28 mouse cellular contexts compared by ENCODE assay signal in the genomic region with DNA sequence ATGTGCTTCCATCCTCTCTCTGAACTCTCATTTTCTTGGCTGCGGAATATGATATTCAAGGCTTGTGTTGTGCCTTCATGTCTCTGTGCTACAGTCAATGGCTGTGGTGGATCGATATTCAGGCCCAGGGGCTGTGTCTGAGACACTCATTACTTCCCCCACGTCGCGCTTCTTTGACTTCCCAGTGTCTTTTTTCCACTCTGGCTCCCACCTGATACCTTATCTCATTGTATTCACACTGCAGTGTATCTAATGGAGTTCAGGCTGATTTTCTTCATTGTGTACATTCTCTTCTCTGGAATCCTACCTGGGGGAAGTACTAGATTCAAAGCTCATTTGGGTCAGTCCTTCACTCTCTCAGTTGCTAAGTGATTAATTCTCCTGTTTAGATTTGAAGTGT. TPM values are rescaled to one million over a fixed set of nuclear protein-coding genes. Genes with fewer than 3 reads are reported as not detected.
A peak's percentile ranks its signal among the peaks of the same experiment; 100 is the strongest.
DNase-seq lines count a peak whose midpoint lies in the region; ATAC-seq and TF ChIP-seq lines count a peak whose summit lies in the region.
"Had no signal": no experiment of that assay in that cellular context is flagged by ENCODE, and none has a peak within 500 bp of the region (broad histone marks: within the 10 kb centered on the region; RNA-seq: fewer than 3 reads in every experiment).

No protein-coding gene starts in this region.

- no peak overlapping the region for H3K4me2 ChIP-seq in liver, embryonic 13.5 days
- H3K4me2 ChIP-seq: embryonic facial prominence, embryonic 13.5 days; forebrain, embryonic 12.5 days; forebrain, embryonic 15.5 days; heart, embryonic 13.5 days; intestine, embryonic 15.5 days had no signal

- H3K4me3 ChIP-seq in liver, embryonic 13.5 days (replicated peaks), result no peak overlapping the region
- H3K4me3 ChIP-seq in MEL (ENCODE audit: control insufficient read depth in 1 of 2, insufficient read depth in 1 of 2, low read depth in 2 of 2, low read length in 2 of 2), result no peak overlapping the region
- H3K4me3 ChIP-seq: embryonic facial prominence, embryonic 10.5 days; embryonic facial prominence, embryonic 13.5 days; erythroblast, embryonic 14.5 days; forebrain, embryonic 12.5 days; forebrain, embryonic 15.5 days; heart, adult 2 months; heart, embryonic 10.5 days; heart, embryonic 13.5 days; intestine, embryonic 15.5 days had no signal

- peaks cover 7% of the 10 kb centered on the region for H3K4me1 ChIP-seq in liver, embryonic 13.5 days (replicated peaks)
- H3K4me1 ChIP-seq in MEL (ENCODE audit: control insufficient read depth in 1 of 2, insufficient read depth in 2 of 2, low read length in 2 of 2), result peaks cover 0 to 4% of the 10 kb centered on the region in 2 experiments; a peak in 3 of 4 replicates
- H3K4me1 ChIP-seq: embryonic facial prominence, embryonic 10.5 days; embryonic facial prominence, embryonic 13.5 days; forebrain, embryonic 12.5 days; forebrain, embryonic 15.5 days; heart, embryonic 10.5 days; heart, embryonic 13.5 days; intestine, embryonic 15.5 days had no signal

- ATAC-seq in liver, embryonic 13.5 days (ENCODE audit: low read depth), result no peak
- ATAC-seq: forebrain, embryonic 15.5 days; hindbrain, embryonic 16.5 days; intestine, embryonic 15.5 days; Patski had no signal

- WGBS in liver, embryonic 13.5 days (ENCODE audit: insufficient replicate concordance), result 44% methylated on average over 5 of the region's 5 CpGs

- TF ChIP-seq EP300 in MEL (IDR thresholded peaks at IDR 0.05; ENCODE audit: low read depth in 1 of 2, low read length in 2 of 2), result peak; percentile 69 to 73

- TF ChIP-seq RAD21 in MEL (IDR thresholded peaks at IDR 0.05; ENCODE audit: low read depth, low read length), result no peak

- H3K27me3 ChIP-seq in liver, embryonic 13.5 days, result no peaks in the 10 kb centered on the region
- H3K27me3 ChIP-seq in MEL (ENCODE audit: control insufficient read depth in 1 of 2, insufficient read depth in 2 of 2, low read length in 2 of 2), result no peaks in the 10 kb centered on the region
- H3K27me3 ChIP-seq in splenic B cell, adult 2 months (ENCODE audit: control insufficient read depth, insufficient read depth, low read length, poor library complexity, severe bottlenecking), result no peaks in the 10 kb centered on the region
- H3K27me3 ChIP-seq: embryonic facial prominence, embryonic 13.5 days; forebrain, embryonic 12.5 days; forebrain, embryonic 15.5 days; heart, embryonic 13.5 days; intestine, embryonic 15.5 days; Patski had no signal

- intact Hi-C loops in left cerebral cortex, postnatal 14 days (cut with DNase I), result no loop called here

- H3K79me2 ChIP-seq in MEL (ENCODE audit: control insufficient read depth, insufficient read depth, low read length, poor library complexity), result no peaks in the 10 kb centered on the region

- no peaks in the 10 kb centered on the region for H3K9me3 ChIP-seq in liver, embryonic 13.5 days (replicated peaks)
- no peaks in the 10 kb centered on the region for H3K9me3 ChIP-seq in MEL (replicated peaks; ENCODE audit: insufficient read depth, low read length)
- H3K9me3 ChIP-seq: embryonic facial prominence, embryonic 10.5 days; embryonic facial prominence, embryonic 13.5 days; forebrain, embryonic 12.5 days; forebrain, embryonic 15.5 days; heart, embryonic 10.5 days; heart, embryonic 13.5 days; intestine, embryonic 15.5 days had no signal

- H3K9ac ChIP-seq in liver, embryonic 13.5 days, result no peak overlapping the region
- H3K9ac ChIP-seq in MEL (ENCODE audit: control insufficient read depth, low read depth, low read length, poor library complexity, severe bottlenecking), result no peak overlapping the region
- H3K9ac ChIP-seq: embryonic facial prominence, embryonic 13.5 days; forebrain, embryonic 12.5 days; forebrain, embryonic 15.5 days; heart, embryonic 13.5 days; intestine, embryonic 15.5 days had no signal

- TF ChIP-seq POLR2A in MEL (IDR thresholded peaks at IDR 0.05; ENCODE audit: control insufficient read depth in 1 of 2, insufficient read depth in 1 of 2, low read depth in 1 of 2, low read length in 2 of 2, poor library complexity in 1 of 2), result no peak

- no peaks in the 10 kb centered on the region for H3K36me3 ChIP-seq in liver, embryonic 13.5 days
- peaks cover 0 to 4% of the 10 kb centered on the region in 2 experiments; a peak in 2 of 4 replicates for H3K36me3 ChIP-seq in MEL (ENCODE audit: control insufficient read depth in 1 of 2, insufficient read depth in 2 of 2, low read length in 2 of 2)
- H3K36me3 ChIP-seq in splenic B cell, adult 2 months (ENCODE audit: control insufficient read depth, insufficient read depth, low read length, poor library complexity, severe bottlenecking), result no peaks in the 10 kb centered on the region
- H3K36me3 ChIP-seq: embryonic facial prominence, embryonic 10.5 days; embryonic facial prominence, embryonic 13.5 days; forebrain, embryonic 12.5 days; forebrain, embryonic 15.5 days; heart, embryonic 10.5 days; heart, embryonic 13.5 days; intestine, embryonic 15.5 days had no signal

- H3K27ac ChIP-seq in liver, embryonic 13.5 days, result no peak overlapping the region
- H3K27ac ChIP-seq in MEL (ENCODE audit: control insufficient read depth, low read depth, low read length), result no peak overlapping the region
- H3K27ac ChIP-seq: embryonic facial prominence, embryonic 10.5 days; embryonic facial prominence, embryonic 13.5 days; forebrain, embryonic 12.5 days; forebrain, embryonic 15.5 days; heart, adult 2 months; heart, embryonic 10.5 days; heart, embryonic 13.5 days; intestine, embryonic 15.5 days had no signal

- TF ChIP-seq CTCF in MEL (IDR thresholded peaks at IDR 0.05 in 2 of 3, conservative IDR thresholded peaks at IDR 0.05 in 1 of 3; ENCODE audit: control insufficient read depth in 1 of 3, insufficient read depth in 1 of 3, low read depth in 2 of 3, low read length in 3 of 3, poor library complexity in 1 of 3, severe bottlenecking in 1 of 3), result no peak

- DNase-seq in liver, embryonic 13.5 days, result peak; percentile 7
- DNase-seq in liver, result no peak
- DNase-seq in MEL (ENCODE audit: low read depth, low spot score), result peak; percentile 50
- DNase-seq in c-Kit-positive CD71-positive TER-119-negative erythroid progenitor cells, embryonic 14.5 days (ENCODE audit: low read depth), result peak; percentile 11
- DNase-seq in splenic B cell, adult 2 months (ENCODE audit: low read depth, low spot score), result peak; percentile 32
- DNase-seq in left cerebral cortex, postnatal 14 days (ENCODE audit: low spot score in 2 of 2), result no peak
- no peak for DNase-seq in urinary bladder, postnatal 10 days (ENCODE audit: low spot score)
- DNase-seq: adrenal gland, postnatal 10 days; adrenal gland, postnatal 36 days; cerebellum, adult 2 months; cerebellum, adult 9-11 months; cerebellum, postnatal 25 days; embryo, embryonic 11 days; gastrocnemius, postnatal 10 days; gastrocnemius, postnatal 36 days; heart, adult 2 months; heart, postnatal 14 days; heart, postnatal 4 days had no signal

TF ChIP-seq in MEL, 35 proteins besides CTCF, POLR2A, EP300 and RAD21:
- TF ChIP-seq MAFK (IDR thresholded peaks at IDR 0.05; ENCODE audit: borderline replicate concordance, low read depth, low read length) (no peak), GATA1 (IDR thresholded peaks at IDR 0.05; ENCODE audit: low read depth, low read length) (peak; percentile 21; the same call in 1 of the 2 replicates), BHLHE40 (IDR thresholded peaks at IDR 0.05; ENCODE audit: borderline replicate concordance, low read depth, low read length) (no peak), SMC3 (IDR thresholded peaks at IDR 0.05; ENCODE audit: low read depth, low read length) (no peak), TAL1 (IDR thresholded peaks at IDR 0.05; ENCODE audit: low read length) (peak; percentile 33; the same call in 1 of the 2 replicates), TCF12 (IDR thresholded peaks at IDR 0.05; ENCODE audit: low read depth, low read length) (0 out of 2 replicates have a peak, but pooled peaks have one; percentile 43)
TF ChIP-seq in MEL: peak in this region for 3.

RNA-seq across cellular contexts. Expression of a gene that starts 27.1 kb away (rescaled TPM):
- 10.4 and 10.8 TPM in 2 replicates for polyA plus RNA-seq in liver, embryonic 13.5 days (2015; fragmentation: Nextera tagmentation; extraction: Ambion mirVana)
- total RNA-seq in MEL (2012; rRNA removed), result 5.0 and 5.6 TPM in 2 replicates
- 1 to 10 TPM in 1 of 2 experiments, not detected in 1; 4.0 TPM for polyA plus RNA-seq in MEL (2012; ENCODE audit: insufficient read depth in 1 of 2, insufficient read length in 2 of 2, low read depth in 1 of 2, low replicate concordance in 2 of 2, missing spikeins in 1 of 2)
- 1 to 10 TPM; 5.1 to 5.6 TPM for total RNA-seq in left cerebral cortex, postnatal 14 days (2021)

Comparison
In these comparisons a context has a peak if more than half of its experiments do, and no peak if none do; other contexts are left out.
1. DNase-seq: peak in liver, embryonic 13.5 days (single experiment), MEL (single experiment), c-Kit-positive CD71-positive TER-119-negative erythroid progenitor cells, embryonic 14.5 days (single experiment) and splenic B cell, adult 2 months (single experiment); none in liver (single experiment), left cerebral cortex, postnatal 14 days (0 of 2) and urinary bladder, postnatal 10 days (single experiment).